Comparison of ENCODE assay signal across 26 mouse cellular contexts in genomic region chr13:44999211-44999610, GRCm38 (mm10). TPM values are rescaled to one million over a fixed set of nuclear protein-coding genes. Genes with fewer than 3 reads are reported as not detected.
A peak's percentile ranks its signal among the peaks of the same experiment; 100 is the strongest.
DNase-seq lines count a peak whose midpoint lies in the region; ATAC-seq lines count a peak whose summit lies in the region.
"Had no signal": no experiment of that assay in that cellular context is flagged by ENCODE, and none has a peak within 500 bp of the region (broad histone marks: within the 10 kb centered on the region; RNA-seq: fewer than 3 reads in every experiment).

No protein-coding gene starts in this region.

- H3K9me3 ChIP-seq in heart, embryonic 12.5 days (replicated peaks) = no peaks in the 10 kb centered on the region
- H3K9me3 ChIP-seq in heart, embryonic 15.5 days (replicated peaks) = no peaks in the 10 kb centered on the region
- H3K9me3 ChIP-seq: embryonic facial prominence, embryonic 10.5 days; embryonic facial prominence, embryonic 13.5 days; forebrain, embryonic 12.5 days; forebrain, embryonic 15.5 days had no signal

- intact Hi-C loops in heart, postnatal 10 days (cut with DNase I) = no loop called here

- H3K36me3 ChIP-seq in heart, embryonic 12.5 days = peaks cover 3% of the 10 kb centered on the region; the same call in 1 of the 2 replicates
- no peaks in the 10 kb centered on the region for H3K36me3 ChIP-seq in heart, embryonic 15.5 days
- H3K36me3 ChIP-seq: embryonic facial prominence, embryonic 13.5 days; forebrain, embryonic 15.5 days had no signal

- ATAC-seq in heart, embryonic 12.5 days (ENCODE audit: insufficient number of reproducible peaks, low FRiP score) = no peak
- no peak for ATAC-seq in heart, embryonic 15.5 days (replicated peaks; ENCODE audit: insufficient number of reproducible peaks, insufficient read depth, low FRiP score, low read depth)
- ATAC-seq: CD4-positive, CD25-positive, alpha-beta regulatory T cell, adult 4 months; forebrain, embryonic 15.5 days; hindbrain, postnatal 0 days; inflammation-experienced regulatory T-cells, adult 6 months; intestine, embryonic 16.5 days had no signal

- H3K27me3 ChIP-seq in heart, embryonic 12.5 days (replicated peaks) = no peaks in the 10 kb centered on the region
- no peaks in the 10 kb centered on the region for H3K27me3 ChIP-seq in heart, embryonic 15.5 days
- H3K27me3 ChIP-seq: embryonic facial prominence, embryonic 13.5 days; forebrain, embryonic 12.5 days; forebrain, embryonic 15.5 days had no signal

- peaks cover 27% of the 10 kb centered on the region for H3K4me1 ChIP-seq in heart, embryonic 12.5 days (replicated peaks)
- H3K4me1 ChIP-seq in heart, embryonic 15.5 days (replicated peaks) = peaks cover 36% of the 10 kb centered on the region

- no peak overlapping the region for H3K4me3 ChIP-seq in heart, embryonic 12.5 days
- no peak overlapping the region for H3K4me3 ChIP-seq in heart, embryonic 15.5 days
- H3K4me3 ChIP-seq: embryonic facial prominence, embryonic 10.5 days; embryonic facial prominence, embryonic 13.5 days; erythroblast, embryonic 14.5 days; forebrain, embryonic 12.5 days; forebrain, embryonic 15.5 days had no signal

- no peak overlapping the region for H3K9ac ChIP-seq in heart, embryonic 12.5 days
- H3K9ac ChIP-seq in heart, embryonic 15.5 days = no peak overlapping the region
- H3K9ac ChIP-seq: forebrain, embryonic 12.5 days; forebrain, embryonic 15.5 days; hindbrain, embryonic 14.5 days had no signal

- no peak overlapping the region for H3K4me2 ChIP-seq in heart, embryonic 12.5 days
- H3K4me2 ChIP-seq in heart, embryonic 15.5 days = no peak overlapping the region
- H3K4me2 ChIP-seq: forebrain, embryonic 12.5 days; forebrain, embryonic 15.5 days had no signal

- peak overlapping the region; percentile 62 for H3K27ac ChIP-seq in heart, embryonic 12.5 days (ENCODE audit: poor library complexity, severe bottlenecking)
- H3K27ac ChIP-seq in heart, embryonic 15.5 days = peak overlapping the region; percentile 26
- H3K27ac ChIP-seq: embryonic facial prominence, embryonic 10.5 days; embryonic facial prominence, embryonic 13.5 days; forebrain, embryonic 12.5 days; forebrain, embryonic 15.5 days; hindbrain, embryonic 14.5 days; hindbrain, postnatal 0 days had no signal

- DNase-seq in heart, adult 18-20 months = no peak
- DNase-seq in heart, postnatal 10 days = no peak
- peak; percentile 26 for DNase-seq in R1 (ENCODE audit: low read depth, low spot score)
- DNase-seq in kidney, postnatal 4 days = no peak
- DNase-seq: adrenal gland, postnatal 10 days; adrenal gland, postnatal 36 days; cerebellum, adult 2 months; cerebellum, adult 9-11 months; cerebellum, postnatal 36 days; embryo, embryonic 11 days; gastrocnemius, postnatal 25 days; heart, postnatal 14 days; kidney, adult 18-20 months; kidney, adult 9 months had no signal

- WGBS in heart, embryonic 12.5 days = 87% methylated on average over 12 of the region's 12 CpGs
- WGBS in heart, embryonic 15.5 days = 86% methylated on average over 12 of the region's 12 CpGs

RNA-seq across cellular contexts. Expression of gene Dtnbp1, which starts 2.7 kb away (rescaled TPM):
- 72.3 and 72.4 TPM in 2 replicates for polyA plus RNA-seq in heart, embryonic 12.5 days (2016; fragmentation: Nextera tagmentation; extraction: Ambion mirVana)
- total RNA-seq in heart, adult 18-20 months (2021) = 100 to 1,000 TPM; 123 to 139 TPM
- polyA plus RNA-seq in heart, embryonic 15.5 days (2015; fragmentation: Nextera tagmentation; extraction: Ambion mirVana) = 82.1 and 97.8 TPM in 2 replicates
- 10 to 100 TPM; 67.8 to 74.4 TPM for total RNA-seq in heart, postnatal 10 days (2021)
